Mouse (Mus musculus): ENCODE measurements at regions not wholly inside any gene's neighbourhood (a gene's known extent, or its start where the extent isn't known, plus 50 kb on each side); places are given as distances from the start of the nearest gene placed in this dataset.
A peak's percentile ranks its signal among the peaks of the same experiment; 100 is the strongest.
"Not testable (repeated sequence)": the region's sequence is repeated elsewhere in the genome, so short reads cannot be mapped to it uniquely, and the experiment has no call there.

GRCm38 (mm10) chr12:54517265-54517664, 139.1 kb downstream of the Sptssa start:
- DNase-seq: no peak

GRCm38 (mm10) chr12:54516463-54516862, 139.9 kb downstream of the Sptssa start:
- DNase-seq: no peak

- not testable (repeated sequence) for DNase-seq
Measured at GRCm38 (mm10) chr12:54516039-54516438, 140.3 kb downstream of the Sptssa start.

- DNase-seq: no peak
Measured at GRCm38 (mm10) chr12:54509903-54510302, 146.5 kb downstream of the Sptssa start.

- no peak for DNase-seq
Measured at GRCm38 (mm10) chr12:54502775-54503174, 153.6 kb downstream of the Sptssa start.

- no peak for DNase-seq
Measured at GRCm38 (mm10) chr12:54499963-54500362, 156.4 kb downstream of the Sptssa start.

GRCm38 (mm10) chr12:54495701-54496374, 160.5 kb downstream of the Sptssa start:
- no peak for DNase-seq

- DNase-seq: no peak
Measured at GRCm38 (mm10) chr12:54494756-54495375, 161.5 kb downstream of the Sptssa start.

GRCm38 (mm10) chr12:54492737-54493136, 163.6 kb downstream of the Sptssa start:
- DNase-seq: no peak

GRCm38 (mm10) chr12:54490460-54490859, 165.9 kb downstream of the Sptssa start:
- DNase-seq: no peak

GRCm38 (mm10) chr12:54489675-54490074, 166.7 kb downstream of the Sptssa start:
- peak; percentile 51 to 71 for DNase-seq

GRCm38 (mm10) chr12:54487689-54488088, 168.7 kb downstream of the Sptssa start:
- DNase-seq: no peak

GRCm38 (mm10) chr12:54482020-54482419, 174.4 kb downstream of the Sptssa start:
- DNase-seq: no peak

- DNase-seq: no peak
Measured at GRCm38 (mm10) chr12:54479841-54480240, 176.5 kb downstream of the Sptssa start.

- no peak for DNase-seq
Measured at GRCm38 (mm10) chr12:54472881-54473280, 183.5 kb downstream of the Sptssa start.

GRCm38 (mm10) chr12:54472407-54472806, 184.0 kb downstream of the Sptssa start:
- DNase-seq: no peak

- DNase-seq: no peak
Measured at GRCm38 (mm10) chr12:54467635-54468034, 188.7 kb downstream of the Sptssa start.

GRCm38 (mm10) chr12:54463806-54464205, 192.6 kb downstream of the Sptssa start:
- DNase-seq: no peak

- no peak for DNase-seq
Measured at GRCm38 (mm10) chr12:54461411-54461810, 195.0 kb downstream of the Sptssa start.

GRCm38 (mm10) chr12:54460135-54460523, 196.2 kb downstream of the Sptssa start:
- DNase-seq: peak in 1 of 2 experiments; percentile 9

GRCm38 (mm10) chr12:54459462-54460134, 196.8 kb downstream of the Sptssa start:
- no peak for DNase-seq

- no peak for DNase-seq
Measured at GRCm38 (mm10) chr12:54456731-54457130, 199.6 kb downstream of the Sptssa start.

- DNase-seq: no peak
Measured at GRCm38 (mm10) chr12:54454606-54455005, 201.8 kb downstream of the Sptssa start.

- DNase-seq: no peak
Measured at GRCm38 (mm10) chr12:54453343-54453742, 203.0 kb downstream of the Sptssa start.
